Mouse (Mus musculus) liver, embryonic 14.5 days (tissue): ENCODE results near the gene Prkaca. TPM values are rescaled to one million over a fixed set of nuclear protein-coding genes. Genes with fewer than 3 reads are reported as not detected.

ENCODE experiments used
- ATAC-seq: fragments of 200-750 bp; cut with Nextera tagmentation; 2 replicates; pipeline ENCODE4 v1.8.0; 2017; ENCODE audit warnings: moderate number of reproducible peaks, mild to moderate bottlenecking, moderate library complexity; ENCODE audit not compliant: insufficient read depth
- DNase-seq, 3 experiments: peaks; one replicate each; pipeline ENCODE4 v3.0.0-alpha.2; 2012 to 2013; ENCODE audit warnings: low read depth in 3 of 3, low spot score in 3 of 3
- H3K27ac ChIP-seq: fragments of 300-500 bp; sonication (generic); 2 replicates; pipeline ENCODE4 v1.5.1; 2014; ENCODE audit warnings: moderate library complexity, mild to moderate bottlenecking, control low read depth, inconsistent platforms
- H3K27me3 ChIP-seq: fragments of 300-500 bp; sonication (generic); 2 replicates; pipeline ENCODE4 v1.6.1; 2014; ENCODE audit warnings: mild to moderate bottlenecking, low read length, moderate library complexity; ENCODE audit not compliant: control insufficient read depth, insufficient read depth
- H3K36me3 ChIP-seq: fragments of 300-500 bp; sonication (generic); replicated peaks from 2 replicates; pipeline ENCODE4 v1.6.1; 2014; ENCODE audit warnings: low read depth; ENCODE audit not compliant: control insufficient read depth, insufficient read depth
- H3K4me1 ChIP-seq, 2 experiments: fragments of 200-500 bp in 1 of 2; fragments of 300-500 bp in 1 of 2; sonication (generic) in 1 of 2; replicated peaks; 2 replicates each; pipeline ENCODE4 v1.6.1; 2012 to 2014; ENCODE audit warnings: antibody characterized with exemption in 1 of 2, inconsistent platforms in 1 of 2, low read length in 1 of 2; ENCODE audit not compliant: control insufficient read depth in 2 of 2, insufficient read depth in 2 of 2
- H3K4me2 ChIP-seq: fragments of 300-500 bp; sonication (generic); 2 replicates; pipeline ENCODE4 v1.6.1; 2014; ENCODE audit warnings: low read depth, mild to moderate bottlenecking, control low read depth, moderate library complexity
- H3K4me3 ChIP-seq, 2 experiments: fragments of 200-500 bp in 1 of 2; fragments of 300-500 bp in 1 of 2; sonication (generic) in 1 of 2; 2 replicates each; pipeline ENCODE4 v1.5.1; 2012 to 2014; ENCODE audit warnings: low read depth in 2 of 2, low read length in 2 of 2, mild to moderate bottlenecking in 2 of 2, control low read depth in 1 of 2, inconsistent platforms in 1 of 2, moderate library complexity in 1 of 2; ENCODE audit not compliant: insufficient read depth in 1 of 2
- H3K9ac ChIP-seq: fragments of 300-500 bp; sonication (generic); replicated peaks from 2 replicates; pipeline ENCODE4 v1.6.1; 2014; ENCODE audit warnings: mild to moderate bottlenecking, control low read depth, moderate library complexity
- H3K9me3 ChIP-seq: fragments of 300-500 bp; sonication (generic); 2 replicates; pipeline ENCODE4 v1.6.1; 2016; ENCODE audit warnings: low read length, mixed read lengths; ENCODE audit not compliant: control insufficient read depth
- CTCF ChIP-seq: IDR thresholded peaks from 2 replicates; pipeline ENCODE4 v1.5.1; 2016; ENCODE audit warnings: antibody characterized with exemption, low read depth, control low read depth
- EP300 ChIP-seq: IDR thresholded peaks from 2 replicates; pipeline ENCODE4 v1.6.1; 2016; ENCODE audit warnings: antibody characterized with exemption, low read depth
- WGBS: fragments of 180-500 bp; shearing (Covaris S2); extraction: QIAGEN DNeasy Blood & Tissue Kit; methylation state at CpG from one replicate; pipeline ENCODE4 v1.1.7; 2014; ENCODE audit not compliant: insufficient replicate concordance; 5-methylcytosine and 5-hydroxymethylcytosine counted together
- polyA plus RNA-seq, 2 experiments: library from polyadenylated mRNA; depleted of rRNA in 1 of 2; stranded (reverse) in 1 of 2; unstranded in 1 of 2; fragments of >200 nt; fragmentation: Nextera tagmentation in 1 of 2; extraction: Ambion mirVana in 1 of 2; gene quantifications; 2 replicates each; pipeline versions ENCODE4 v1.2.1 to v1.2.3; 2012 to 2014

The Prkaca gene
- polyA plus RNA-seq, 2 experiments = 24.8 to 30.6 TPM

GRCm38 (mm10) chr8:83989243-83989642 is 16.4 kb downstream of the Prkaca start:
- TF ChIP-seq EP300 = no peak
- TF ChIP-seq CTCF = no peak
- DNase-seq (no peak), ATAC-seq (no peak)
- WGBS = 45% methylated on average over 7 of the region's 7 CpGs
- Histone ChIP-seq H3K27me3 (no peaks in the 10 kb centered on the region), H3K27ac (no peak overlapping the region), H3K9ac (no peak overlapping the region), H3K4me1 (peaks cover 16 to 24% of the 10 kb centered on the region in 2 experiments), H3K4me2 (no peak overlapping the region), H3K4me3 (no peak overlapping the region), H3K36me3 (peaks cover 12% of the 10 kb centered on the region), H3K9me3 (no peaks in the 10 kb centered on the region)

- H3K36me3 ChIP-seq = peaks cover 12% of the 10 kb centered on the region
- no peak overlapping the region for H3K27ac ChIP-seq
- no peak overlapping the region for H3K4me2 ChIP-seq
- H3K9ac ChIP-seq = no peak overlapping the region
- H3K9me3 ChIP-seq = no peaks in the 10 kb centered on the region
- 86% methylated on average over 14 of the region's 14 CpGs for WGBS
- ATAC-seq (no peak), DNase-seq (no peak)
- H3K4me3 ChIP-seq = no peak overlapping the region
- TF ChIP-seq EP300 (no peak), CTCF (no peak)
- H3K27me3 ChIP-seq = no peaks in the 10 kb centered on the region
- H3K4me1 ChIP-seq = peaks cover 16 to 26% of the 10 kb centered on the region in 2 experiments
Observed at GRCm38 (mm10) chr8:83990170-83990569, 17.4 kb downstream of the Prkaca start.

DNA sequence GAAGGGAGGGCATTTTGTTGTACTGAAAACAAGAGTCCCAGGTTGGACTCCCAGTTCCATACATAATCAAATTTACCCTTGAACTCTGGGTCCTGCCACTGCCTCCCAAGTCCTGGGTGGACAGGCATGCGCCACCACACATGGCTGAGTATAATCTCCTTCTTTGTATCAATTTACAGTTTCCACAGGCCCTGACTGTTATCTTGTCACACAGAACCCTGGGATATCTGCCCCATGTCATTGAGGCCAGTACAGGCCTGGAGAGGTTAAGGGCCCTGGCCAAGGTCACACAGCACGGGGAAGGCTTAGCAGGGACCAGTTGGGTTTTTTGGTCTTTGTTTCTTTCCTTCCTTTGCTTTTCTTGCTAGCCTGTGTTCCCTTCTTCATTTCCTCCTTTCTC is 19.7 kb downstream of the Prkaca start:
- Histone ChIP-seq H3K4me3 (no peak overlapping the region), H3K9ac (0 out of 2 replicates have a peak overlapping the region, but pooled peaks have one; percentile 27), H3K9me3 (no peaks in the 10 kb centered on the region), H3K4me2 (peak overlapping the region; percentile 31), H3K27ac (peak overlapping the region; percentile 4), H3K36me3 (peaks cover 4% of the 10 kb centered on the region; the same call in 1 of the 2 replicates), H3K27me3 (no peaks in the 10 kb centered on the region), H3K4me1 (peaks cover 16 to 26% of the 10 kb centered on the region in 2 experiments)
- 14% methylated on average over 2 of the region's 2 CpGs for WGBS
- DNase-seq (peak in 1 of 3 experiments; percentile 60), ATAC-seq (peak; percentile 21)
- peak; percentile 67 for TF ChIP-seq EP300
- TF ChIP-seq CTCF = no peak

DNA sequence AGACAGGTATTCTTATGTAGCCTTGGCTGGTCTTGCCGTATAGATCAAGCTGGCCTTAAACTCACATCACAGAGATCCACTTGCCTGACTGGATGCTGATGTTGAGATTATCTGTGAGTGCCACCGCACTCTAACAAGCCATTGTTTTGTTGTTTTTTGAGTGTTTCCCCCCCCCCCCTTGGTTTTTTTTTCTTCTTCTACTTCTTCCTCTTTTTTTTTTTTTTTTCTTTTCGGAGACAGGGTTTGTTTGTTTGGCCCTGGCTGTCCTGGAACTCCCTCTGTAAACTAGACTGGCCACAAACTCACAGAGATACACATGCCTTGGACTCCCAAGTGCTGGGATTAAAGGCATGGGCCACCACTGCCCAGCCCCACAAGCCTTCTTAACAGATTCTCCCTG is 21.2 kb downstream of the Prkaca start:
- no peak for TF ChIP-seq CTCF
- no peak for TF ChIP-seq EP300
- no peaks in the 10 kb centered on the region; the same call in 1 of the 2 replicates for H3K36me3 ChIP-seq
- 36% methylated on average over 3 of the region's 3 CpGs for WGBS
- no peaks in the 10 kb centered on the region for H3K27me3 ChIP-seq
- H3K4me1 ChIP-seq = peaks cover 19 to 26% of the 10 kb centered on the region in 2 experiments
- no peak overlapping the region for H3K4me2 ChIP-seq
- ATAC-seq = no peak
- H3K9ac ChIP-seq = no peak overlapping the region
- no peak overlapping the region for H3K4me3 ChIP-seq
- no peak for DNase-seq
- H3K9me3 ChIP-seq = no peaks in the 10 kb centered on the region
- no peak overlapping the region for H3K27ac ChIP-seq

GRCm38 (mm10) chr8:83995973-83996372 is 23.2 kb downstream of the Prkaca start:
- no peak for TF ChIP-seq EP300
- TF ChIP-seq CTCF = no peak
- Histone ChIP-seq H3K9me3 (no peaks in the 10 kb centered on the region), H3K27me3 (no peaks in the 10 kb centered on the region), H3K4me3 (peak overlapping the region in 1 of 2 experiments; percentile 89; a peak in 2 of 4 replicates), H3K4me2 (peak overlapping the region; percentile 99), H3K36me3 (peaks cover 17% of the 10 kb centered on the region), H3K4me1 (peaks cover 19 to 31% of the 10 kb centered on the region in 2 experiments), H3K9ac (peak overlapping the region; percentile 91), H3K27ac (peak overlapping the region; percentile 75; the same call in 1 of the 2 replicates)
- WGBS = 35% methylated on average over 12 of the region's 12 CpGs
- no peak for DNase-seq
- no peak for ATAC-seq
